12 mouse cellular contexts compared by ENCODE assay signal in genomic region chr6:116281014-116281413, GRCm38 (mm10).
"Had no signal": no experiment of that assay in that cellular context is flagged by ENCODE, and none has a peak within 500 bp of the region (broad histone marks: within the 10 kb centered on the region; RNA-seq: fewer than 3 reads in every experiment).

No protein-coding gene starts in this region.

- H3K36me3 ChIP-seq: kidney, embryonic 15.5 days had no signal

- H3K27ac ChIP-seq: kidney, embryonic 15.5 days; left cerebral cortex, adult 2 months; limb, embryonic 15.5 days; stomach, postnatal 0 days had no signal

- H3K9me3 ChIP-seq: kidney, embryonic 15.5 days; limb, embryonic 15.5 days; megakaryocyte, embryonic 14.5 days had no signal

- H3K9ac ChIP-seq: kidney, embryonic 15.5 days; limb, embryonic 15.5 days; lung, embryonic 14.5 days had no signal

- H3K4me1 ChIP-seq: kidney, embryonic 15.5 days; limb, embryonic 15.5 days had no signal

- DNase-seq: kidney, adult 2 months; kidney, postnatal 14 days; lung, embryonic 14.5 days; lung, postnatal 10 days; lung, postnatal 4 days; thymus, postnatal 4 days had no signal

- H3K4me3 ChIP-seq: kidney, embryonic 15.5 days; left cerebral cortex, adult 2 months; limb, embryonic 15.5 days; megakaryocyte, embryonic 14.5 days had no signal

- H3K4me2 ChIP-seq: kidney, embryonic 15.5 days; limb, embryonic 15.5 days; lung, embryonic 14.5 days; midbrain, embryonic 11.5 days had no signal

- H3K27me3 ChIP-seq: kidney, embryonic 15.5 days; limb, embryonic 15.5 days; megakaryocyte, embryonic 14.5 days had no signal
